Mouse (Mus musculus): ENCODE results near the gene Prkci. TPM values are rescaled to one million over a fixed set of nuclear protein-coding genes. Genes with fewer than 3 reads are reported as not detected.

Gene Prkci
- total RNA-seq, 2 experiments from 2014 or later, result 23.0 to 26.6 TPM

DNA sequence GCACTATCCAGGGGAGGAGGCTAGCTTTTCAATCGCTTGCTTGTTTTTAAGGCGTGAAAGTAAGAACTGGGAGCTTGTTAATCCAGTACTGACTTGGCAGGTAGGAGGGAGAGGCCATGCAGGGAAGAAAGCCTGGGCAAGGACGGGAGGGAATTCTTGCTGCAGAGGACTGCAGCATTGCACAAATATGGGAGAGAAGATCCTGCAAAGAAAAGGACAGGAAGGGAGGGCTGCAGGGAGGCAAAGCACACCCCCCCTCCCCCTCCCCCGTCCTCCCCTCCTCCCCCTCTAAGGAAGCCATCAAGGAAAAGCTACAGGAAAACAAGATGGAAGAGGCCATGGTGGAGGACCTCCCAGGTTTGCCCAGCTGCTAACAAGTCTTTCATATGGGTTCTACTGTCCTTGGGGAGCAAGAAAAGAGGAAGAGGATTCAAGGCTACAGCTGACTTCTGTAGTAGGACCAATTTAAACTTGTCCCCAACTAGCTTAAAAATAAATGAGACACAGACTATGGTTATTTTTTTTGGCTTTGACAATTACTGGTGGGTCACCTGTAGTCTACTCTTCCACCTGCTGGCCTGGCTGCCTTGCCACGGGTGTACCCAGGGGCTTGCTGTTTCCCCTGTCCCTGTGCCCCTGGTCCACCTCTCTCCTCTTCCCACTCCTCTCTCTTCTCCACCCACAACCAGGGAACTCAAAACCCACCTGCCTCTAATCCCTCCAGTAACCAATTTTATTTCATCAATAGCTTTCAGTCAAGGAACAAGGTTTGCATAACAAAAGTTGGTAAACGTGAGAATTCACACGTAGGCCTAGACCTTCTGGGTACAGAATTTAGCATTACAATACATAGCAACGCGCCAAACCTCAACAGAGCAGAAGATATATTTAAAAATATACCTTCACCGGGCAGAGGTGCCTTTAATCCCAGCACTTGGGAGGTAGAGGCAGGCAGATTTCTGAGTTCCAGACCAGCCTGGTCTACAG is 93.5 kb downstream of the Prkci start:
- no peak for DNase-seq

DNA sequence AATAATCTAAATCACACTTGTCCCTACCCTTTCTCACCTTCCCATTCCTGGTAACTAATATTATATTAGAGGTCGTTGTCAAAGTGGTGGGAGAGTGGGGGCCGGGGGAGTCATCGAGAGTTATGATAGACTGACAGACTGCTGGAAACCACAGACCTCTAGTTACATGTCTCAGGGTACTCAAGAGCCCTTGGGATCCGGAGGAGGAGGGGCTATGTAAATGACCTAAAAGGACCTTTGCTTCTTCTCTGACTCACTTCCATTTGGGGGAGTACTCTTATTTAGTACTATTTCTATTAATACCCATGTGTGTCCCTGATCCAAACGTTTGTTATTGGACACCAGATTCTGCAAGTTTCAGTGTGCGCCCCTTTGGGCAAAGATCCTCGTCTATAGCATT is 94.4 kb downstream of the Prkci start:
- DNase-seq, result no peak

DNA sequence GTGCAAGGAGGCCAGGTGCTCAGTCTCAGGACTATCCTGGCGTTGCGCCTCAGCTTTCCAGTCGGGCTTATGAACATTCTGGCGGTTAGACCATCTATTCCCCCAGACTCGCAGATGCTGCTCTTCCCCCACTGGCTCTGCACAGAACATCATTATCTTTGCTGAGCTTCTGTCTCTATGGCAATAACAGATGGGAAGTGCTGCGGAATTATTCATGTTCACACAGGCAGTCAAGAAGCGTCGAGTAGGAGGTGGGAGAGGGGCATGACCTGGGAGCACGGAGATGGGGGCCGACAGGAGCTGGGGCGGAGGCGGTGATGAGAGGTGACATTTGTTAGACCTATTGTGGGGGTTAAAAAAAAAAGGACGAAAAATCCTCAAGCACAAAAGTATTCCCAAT is 97.6 kb downstream of the Prkci start:
- peak; percentile 32 for DNase-seq

DNA sequence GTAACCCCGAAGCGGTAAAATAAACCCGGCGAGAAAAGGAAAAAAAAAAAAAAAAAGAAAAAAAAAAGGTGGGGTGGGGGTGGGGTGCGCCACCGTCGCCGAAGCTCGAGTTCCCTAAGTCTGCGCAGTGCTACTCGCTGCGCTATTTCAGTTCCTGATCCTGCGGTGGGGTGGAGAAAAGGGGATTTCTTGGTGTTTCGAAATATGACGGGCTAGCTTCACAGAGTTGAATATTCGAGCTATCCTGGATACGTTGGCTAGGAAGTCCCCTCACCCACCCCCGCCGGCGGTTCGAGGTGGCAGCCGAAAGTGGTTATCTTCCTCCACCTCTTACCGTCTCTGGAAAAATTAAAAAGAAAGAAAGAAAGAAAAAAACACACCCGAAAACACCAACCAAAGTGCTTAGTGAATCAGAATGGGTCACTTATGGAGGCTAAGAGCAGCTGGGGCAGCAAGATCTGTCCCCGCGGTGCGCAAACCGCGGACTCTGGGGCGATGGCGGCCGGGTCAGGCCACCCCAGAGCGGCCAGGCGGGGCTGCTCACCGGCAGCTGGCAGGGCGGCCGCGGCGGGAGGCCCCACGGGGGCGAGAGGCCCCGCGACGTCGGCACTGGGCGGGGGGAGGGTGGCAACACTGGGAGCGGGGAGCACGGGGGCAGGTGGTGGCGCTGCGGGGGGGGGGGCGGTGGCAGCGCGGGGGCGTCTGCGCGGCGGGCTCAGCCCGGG is 98.2 kb downstream of the Prkci start:
- peak; percentile 77 for DNase-seq

DNA sequence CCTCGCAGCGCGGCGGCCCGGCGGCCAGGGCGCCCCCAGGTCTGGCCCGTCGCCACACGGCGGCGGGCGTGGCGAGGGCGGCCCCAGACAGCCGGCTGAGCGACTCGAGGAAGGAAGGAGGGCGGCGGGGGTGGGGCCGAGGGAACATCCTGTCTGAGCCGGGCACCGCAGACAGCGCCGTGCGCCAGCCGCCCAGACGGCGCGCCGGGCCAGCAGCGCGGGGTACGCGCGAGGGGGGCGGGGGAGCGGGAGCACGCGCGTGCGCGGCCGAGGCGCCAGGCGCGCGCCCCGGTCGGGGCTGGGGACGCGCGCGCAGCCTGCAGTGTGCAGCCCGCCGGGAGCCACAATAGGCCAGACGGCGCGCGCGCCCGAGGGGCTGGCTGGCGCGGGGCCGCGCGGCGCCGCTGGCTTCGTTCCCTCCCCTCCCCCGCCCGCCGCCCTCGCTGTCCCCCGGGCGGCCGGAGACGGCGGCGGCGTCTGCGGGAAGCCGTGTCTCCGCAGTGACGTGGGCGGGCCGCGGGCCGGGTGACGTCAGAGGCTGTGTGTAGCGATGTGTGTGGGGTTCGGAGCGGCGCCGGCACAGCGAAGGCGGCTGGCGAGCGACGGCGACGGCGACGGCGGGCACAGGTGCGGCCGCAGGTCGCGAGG is 99.1 kb downstream of the Prkci start, which contains the start of gene Skil:
Gene Skil (plus strand): TSS at position 528 of the 648 bp plus-strand sequence.
- peak; percentile 95 for DNase-seq

DNA sequence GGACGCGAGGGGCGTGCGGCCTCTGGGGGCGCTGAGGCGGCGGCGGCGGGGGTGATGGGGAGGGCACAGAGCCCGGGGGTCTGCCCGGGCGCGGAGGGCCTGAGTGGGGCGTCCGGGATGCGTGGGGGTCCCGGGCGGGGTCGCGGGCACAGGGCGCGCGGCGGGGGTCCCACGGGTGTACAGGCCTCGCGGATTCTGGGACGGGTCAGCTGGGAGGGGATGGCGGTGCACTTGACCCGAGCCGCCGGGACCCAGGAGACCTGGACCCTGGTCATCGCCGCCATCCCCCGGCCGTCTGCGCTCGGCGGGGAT is 99.6 kb downstream of the Prkci start:
- no peak for DNase-seq

DNA sequence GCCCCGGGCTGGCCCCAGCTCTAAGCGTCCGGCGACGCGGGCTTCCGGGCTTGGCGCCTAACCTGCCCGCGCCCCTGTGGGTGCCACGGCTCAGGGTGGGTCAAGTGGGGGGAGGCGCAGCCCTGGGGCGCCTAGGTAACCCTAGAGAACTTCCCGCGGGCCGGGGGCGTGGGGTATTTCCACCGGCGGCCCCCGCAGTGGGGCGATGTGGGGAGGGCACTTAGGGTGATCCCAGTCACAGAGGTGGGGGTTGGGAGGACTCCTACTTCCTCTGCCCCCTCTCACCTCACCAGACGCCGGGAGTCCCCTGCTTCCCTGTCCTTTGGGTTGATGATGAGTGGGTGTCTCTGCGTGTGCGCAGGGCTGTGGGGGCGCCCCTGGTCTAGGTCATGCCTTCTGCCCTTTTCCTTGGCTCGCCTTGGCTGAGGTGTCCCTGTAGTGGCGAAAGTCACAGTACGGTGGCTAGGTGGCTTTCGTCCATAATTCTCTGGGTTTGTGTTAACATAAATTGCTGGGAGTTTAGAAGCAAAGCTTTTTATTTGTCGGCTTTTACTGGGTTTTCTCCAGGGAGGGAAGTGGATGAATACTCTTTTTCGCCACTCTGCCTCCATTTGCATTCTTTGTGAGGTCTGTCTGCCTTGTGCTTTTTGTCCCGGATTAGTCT is 100.1 kb downstream of the Prkci start:
- peak; percentile 53 for DNase-seq

DNA sequence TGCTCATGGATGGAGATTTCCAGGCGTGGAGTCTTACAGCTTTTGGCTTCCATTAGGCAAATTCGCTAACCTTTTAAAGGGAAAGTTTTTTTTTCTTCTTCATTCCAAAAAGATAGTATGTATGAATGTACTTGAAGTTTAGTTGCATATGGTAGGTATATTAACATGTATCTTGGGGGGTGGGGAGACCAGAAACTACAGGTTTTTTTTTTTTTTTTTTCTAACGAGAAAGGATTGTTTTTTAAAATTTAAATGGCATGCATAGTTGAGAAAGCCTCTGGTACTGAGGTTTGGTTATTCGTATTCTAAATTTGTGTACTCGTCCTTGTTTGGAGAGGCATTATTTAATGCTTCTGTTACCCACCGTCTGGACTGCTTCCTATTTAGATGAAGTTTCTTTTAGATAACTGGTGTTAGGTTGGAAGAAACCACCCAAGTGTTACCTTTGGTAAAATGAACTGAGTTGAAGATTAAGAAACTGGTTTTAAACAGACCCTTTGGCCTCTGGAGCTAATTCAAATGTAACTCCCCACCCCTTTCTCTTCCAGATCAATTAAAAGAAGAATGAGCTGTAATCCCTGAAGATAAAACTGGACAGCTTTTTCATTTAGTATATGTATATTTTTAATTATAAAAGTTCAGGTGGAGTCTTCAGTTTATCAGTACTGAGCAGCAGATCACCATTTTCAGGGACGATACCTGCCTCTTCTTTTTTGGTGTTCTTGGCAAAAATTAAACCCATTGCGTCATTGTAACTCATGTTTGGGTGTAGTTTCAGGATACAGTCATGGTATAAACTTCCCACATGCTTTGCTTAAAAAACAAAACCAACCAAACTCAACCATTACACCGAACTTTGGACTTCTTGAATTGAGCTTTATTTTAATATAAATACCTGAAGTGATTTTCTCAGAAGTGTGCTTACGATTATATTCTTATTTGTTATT is 100.9 kb downstream of the Prkci start:
- no peak for DNase-seq

DNA sequence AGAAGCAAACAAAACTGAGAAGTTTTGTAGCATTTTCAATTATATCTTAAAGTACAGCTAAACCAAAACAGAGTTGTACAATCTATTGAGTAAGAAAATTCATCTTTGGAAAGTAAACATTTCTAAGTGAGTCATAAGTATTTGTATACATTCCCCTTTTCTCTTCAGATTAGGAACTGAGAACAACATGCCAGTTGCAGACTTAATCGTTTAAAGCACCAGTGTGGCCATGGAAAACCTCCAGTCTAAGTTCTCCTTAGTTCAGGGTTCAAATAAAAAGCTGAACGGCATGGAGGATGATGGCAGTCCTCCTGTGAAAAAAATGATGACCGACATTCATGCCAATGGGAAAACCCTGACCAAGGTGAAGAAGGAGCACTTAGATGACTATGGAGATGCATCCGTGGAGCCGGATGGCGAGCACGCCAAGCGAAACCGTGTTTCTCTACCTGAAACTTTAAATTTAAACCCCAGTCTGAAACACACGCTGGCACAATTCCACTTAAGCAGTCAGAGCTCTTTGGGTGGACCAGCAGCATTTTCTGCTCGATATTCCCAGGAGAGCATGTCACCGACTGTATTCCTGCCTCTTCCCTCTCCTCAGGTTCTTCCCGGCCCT is 101.7 kb downstream of the Prkci start:
- no peak for DNase-seq

DNA sequence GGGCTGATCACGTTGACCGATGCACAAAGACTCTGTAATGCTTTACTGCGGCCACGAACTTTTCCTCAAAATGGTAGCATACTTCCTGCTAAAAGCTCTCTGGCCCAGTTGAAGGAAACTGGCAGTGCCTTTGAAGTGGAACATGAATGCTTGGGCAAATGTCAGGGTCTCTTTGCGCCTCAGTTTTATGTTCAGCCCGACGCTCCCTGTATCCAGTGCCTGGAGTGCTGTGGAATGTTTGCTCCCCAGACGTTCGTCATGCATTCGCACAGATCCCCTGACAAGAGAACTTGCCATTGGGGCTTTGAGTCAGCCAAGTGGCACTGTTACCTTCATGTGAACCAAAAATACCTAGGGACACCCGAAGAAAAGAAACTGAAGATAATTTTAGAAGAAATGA is 102.4 kb downstream of the Prkci start:
- DNase-seq, result no peak

DNA sequence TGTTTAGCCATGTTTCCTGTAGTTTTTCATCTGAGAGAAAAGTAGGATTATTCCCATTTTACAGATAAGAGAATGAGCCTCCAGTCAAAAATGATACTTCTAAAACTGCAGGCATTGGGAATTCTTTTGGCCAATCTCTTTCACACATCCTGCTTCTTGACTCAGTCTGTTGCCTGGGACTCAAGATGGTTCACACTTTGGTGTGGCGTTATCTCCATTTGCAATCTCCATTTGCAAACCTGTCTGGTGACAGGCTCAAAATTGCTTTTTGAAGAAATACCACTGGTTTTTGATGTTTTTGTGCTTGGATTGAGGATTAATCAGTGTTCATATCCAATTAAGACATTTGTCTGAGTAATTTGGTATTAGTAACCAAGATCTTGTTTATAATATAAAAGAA is 103.0 kb downstream of the Prkci start:
- DNase-seq, result no peak

DNA sequence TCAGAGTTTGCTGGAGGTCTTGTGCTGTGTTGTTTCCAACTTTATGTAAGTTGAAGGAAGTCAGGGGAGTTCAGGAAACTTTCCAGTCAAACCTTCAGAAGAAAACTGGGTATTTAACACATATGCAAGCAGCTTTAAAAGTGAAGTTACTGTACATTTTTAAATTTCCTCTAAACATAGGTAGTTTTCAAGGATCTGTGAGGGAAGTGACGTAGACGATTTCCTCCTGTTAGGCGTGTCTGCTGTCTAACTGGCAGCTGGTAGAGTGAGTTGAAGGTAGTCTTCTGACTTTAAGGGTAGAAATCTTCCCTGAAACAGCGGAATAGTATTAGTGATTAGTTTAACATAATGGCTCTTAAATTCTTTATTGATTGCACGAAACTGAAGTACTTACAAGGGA is 104.5 kb downstream of the Prkci start:
- no peak for DNase-seq

DNA sequence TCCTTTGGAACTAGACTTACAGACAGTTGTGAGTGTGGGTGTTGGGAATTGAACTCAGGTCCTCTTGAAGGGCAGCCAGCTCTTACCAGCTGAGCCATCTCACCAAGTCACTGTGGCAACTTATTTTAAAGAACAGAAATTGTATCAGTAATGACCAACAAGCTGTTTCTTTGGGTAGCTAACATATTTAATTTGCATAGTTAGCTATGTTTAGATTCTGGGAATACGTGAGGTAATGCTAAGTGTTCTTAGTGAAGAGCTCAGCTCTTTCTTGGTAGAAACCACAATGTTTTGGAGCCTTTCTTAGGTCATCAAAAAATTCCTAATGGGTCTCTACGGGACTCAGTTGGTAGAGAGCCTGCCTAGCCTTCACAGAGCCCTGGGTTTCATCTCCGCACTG is 105.3 kb downstream of the Prkci start:
- no peak for DNase-seq

Small RNAs within 50 kb of the gene (microRNA-seq; reads per million reads assigned to microRNA genes)
- 1.0 reads per million in 2 experiments for gene Mir7008

Other genes starting within 250 kb of the Prkci start
- gene Samd7, start 249.5 kb upstream of the Prkci start, total RNA-seq (2021), result not detected
- 10 to 100 TPM; 37.6 to 38.0 TPM for gene Sec62, start 202.9 kb upstream of the Prkci start, total RNA-seq (2021)
- gene Gpr160, start 139.8 kb upstream of the Prkci start, total RNA-seq (2021), result under 1 TPM; 0.60 to 0.63 TPM
- gene Phc3, start 26.3 kb upstream of the Prkci start, total RNA-seq (2021), result 10 to 100 TPM; 17.6 to 17.8 TPM
- gene Skil, start 99.3 kb downstream of the Prkci start, total RNA-seq (2021), result 10 to 100 TPM; 26.7 to 27.1 TPM
- 1 to 10 TPM; 3.2 to 3.7 TPM for gene Cldn11, start 154.2 kb downstream of the Prkci start, total RNA-seq (2021)

All from heart, postnatal 4 days (tissue).